ENCODE assay signal across 8 mouse cellular contexts in genomic region chr4:107163756-107164587, GRCm38 (mm10). TPM values are rescaled to one million over a fixed set of nuclear protein-coding genes. Genes with fewer than 3 reads are reported as not detected.
DNase-seq lines count a peak whose midpoint lies in the region; ATAC-seq and TF ChIP-seq lines count a peak whose summit lies in the region.

No protein-coding gene starts in this region.

- no peak for TF ChIP-seq EP300 in ES-Bruce4 (IDR thresholded peaks at IDR 0.05; ENCODE audit: insufficient read depth, low read depth, low read length)

- 58% methylated on average over 9 of the region's 9 CpGs for WGBS in forebrain, embryonic 10.5 days
- WGBS in hindbrain, embryonic 10.5 days: 46% methylated on average over 9 of the region's 9 CpGs
- 31% methylated on average over 9 of the region's 9 CpGs for WGBS in lung, embryonic 14.5 days

- H3K27ac ChIP-seq in ES-Bruce4 (ENCODE audit: insufficient read depth, low read length): no peak overlapping the region
- H3K27ac ChIP-seq in forebrain, embryonic 10.5 days: no peak overlapping the region
- no peak overlapping the region for H3K27ac ChIP-seq in hindbrain, embryonic 10.5 days
- H3K27ac ChIP-seq in lung, embryonic 14.5 days (ENCODE audit: low read depth): no peak overlapping the region
- H3K27ac ChIP-seq in testis, adult 2 months (ENCODE audit: control insufficient read depth, insufficient read depth, low read depth, low read length): no peak overlapping the region

- H3K4me2 ChIP-seq in lung, embryonic 14.5 days: no peak overlapping the region

- no peaks in the 10 kb centered on the region for H3K36me3 ChIP-seq in ES-Bruce4 (ENCODE audit: control insufficient read depth, insufficient read depth, low read length, poor library complexity, severe bottlenecking)
- peaks cover 56% of the 10 kb centered on the region for H3K36me3 ChIP-seq in forebrain, embryonic 10.5 days (replicated peaks)
- H3K36me3 ChIP-seq in hindbrain, embryonic 10.5 days: peaks cover 50% of the 10 kb centered on the region
- peaks cover 17% of the 10 kb centered on the region; the same call in 1 of the 2 replicates for H3K36me3 ChIP-seq in lung, embryonic 14.5 days (ENCODE audit: insufficient read depth)
- H3K36me3 ChIP-seq in testis, adult 2 months (ENCODE audit: control insufficient read depth, insufficient read depth, low read length): 0 out of 2 replicates have a peak, but pooled peaks cover 1% of the 10 kb centered on the region

- H3K9me3 ChIP-seq in ES-Bruce4 (replicated peaks; ENCODE audit: control insufficient read depth, insufficient read depth, low read length, poor library complexity, severe bottlenecking): no peaks in the 10 kb centered on the region
- no peaks in the 10 kb centered on the region for H3K9me3 ChIP-seq in forebrain, embryonic 10.5 days
- no peaks in the 10 kb centered on the region for H3K9me3 ChIP-seq in hindbrain, embryonic 10.5 days
- no peaks in the 10 kb centered on the region for H3K9me3 ChIP-seq in lung, embryonic 14.5 days (ENCODE audit: low read depth, low read length)

- peak; percentile 63 for DNase-seq in c-Kit-negative CD71-positive TER-119-positive erythroid progenitor cells, embryonic 14.5 days (ENCODE audit: low read depth, low spot score)
- DNase-seq in forebrain, embryonic 10.5 days (ENCODE audit: extremely low spot score, low spot score): peak; percentile 63
- DNase-seq in hindbrain, embryonic 10.5 days (ENCODE audit: low spot score): peak; percentile 64
- DNase-seq in layer of hippocampus, adult 8-10 months (ENCODE audit: low spot score in 2 of 2): peak; percentile 54 to 74
- DNase-seq in lung, embryonic 14.5 days: peak; percentile 93

- ATAC-seq in lung, embryonic 14.5 days (ENCODE audit: insufficient read depth): peak; percentile 73; the same call in 1 of the 2 replicates
- peak; percentile 88 for ATAC-seq in neutrophil, adult 5-6 weeks (ENCODE audit: extremely low read depth, insufficient number of reproducible peaks, low FRiP score, poor library complexity, severe bottlenecking)

- TF ChIP-seq POLR2A in ES-Bruce4 (IDR thresholded peaks at IDR 0.05; ENCODE audit: insufficient read depth, low read length): no peak
- no peak for TF ChIP-seq POLR2A in testis, adult 2 months (IDR thresholded peaks at IDR 0.05; ENCODE audit: control insufficient read depth, low read depth, low read length)

- no peak overlapping the region for H3K9ac ChIP-seq in ES-Bruce4 (ENCODE audit: low read depth, poor library complexity, severe bottlenecking)
- H3K9ac ChIP-seq in lung, embryonic 14.5 days: no peak overlapping the region

- no peak overlapping the region for H3K4me3 ChIP-seq in ES-Bruce4 (ENCODE audit: low read depth, low read length)
- no peak overlapping the region for H3K4me3 ChIP-seq in forebrain, embryonic 10.5 days
- H3K4me3 ChIP-seq in hindbrain, embryonic 10.5 days: no peak overlapping the region
- H3K4me3 ChIP-seq in lung, embryonic 14.5 days (ENCODE audit: low read depth, low read length): no peak overlapping the region
- peak overlapping the region; percentile 23 for H3K4me3 ChIP-seq in testis, adult 2 months (ENCODE audit: control insufficient read depth, low read depth, low read length)

- no peaks in the 10 kb centered on the region for H3K4me1 ChIP-seq in ES-Bruce4 (ENCODE audit: control insufficient read depth, insufficient read depth, low read length)
- H3K4me1 ChIP-seq in forebrain, embryonic 10.5 days: no peaks in the 10 kb centered on the region
- peaks cover 6% of the 10 kb centered on the region for H3K4me1 ChIP-seq in hindbrain, embryonic 10.5 days (replicated peaks)
- no peaks in the 10 kb centered on the region for H3K4me1 ChIP-seq in lung, embryonic 14.5 days (ENCODE audit: insufficient read depth)
- no peaks in the 10 kb centered on the region; the same call in 1 of the 2 replicates for H3K4me1 ChIP-seq in testis, adult 2 months (ENCODE audit: control insufficient read depth, insufficient read depth, low read length)

- peak; percentile 35 for TF ChIP-seq CTCF in ES-Bruce4 (IDR thresholded peaks at IDR 0.05; ENCODE audit: low read depth, low read length)
- TF ChIP-seq CTCF in lung, embryonic 14.5 days (IDR thresholded peaks at IDR 0.05; ENCODE audit: low read depth): peak; percentile 98
- TF ChIP-seq CTCF in testis, adult 2 months (IDR thresholded peaks at IDR 0.05; ENCODE audit: control insufficient read depth, insufficient read depth, insufficient replicate concordance, low read depth, low read length): no peak; the same call in 1 of the 2 replicates

- H3K27me3 ChIP-seq in ES-Bruce4 (ENCODE audit: control insufficient read depth, insufficient read depth, low read length, poor library complexity, severe bottlenecking): no peaks in the 10 kb centered on the region
- H3K27me3 ChIP-seq in forebrain, embryonic 10.5 days (ENCODE audit: poor library complexity, severe bottlenecking): no peaks in the 10 kb centered on the region
- H3K27me3 ChIP-seq in hindbrain, embryonic 10.5 days (ENCODE audit: insufficient read depth, poor library complexity, severe bottlenecking): no peaks in the 10 kb centered on the region
- H3K27me3 ChIP-seq in lung, embryonic 14.5 days (ENCODE audit: insufficient read depth, low read length): no peaks in the 10 kb centered on the region
- no peaks in the 10 kb centered on the region for H3K27me3 ChIP-seq in testis, adult 2 months (ENCODE audit: control insufficient read depth, insufficient read depth, low read length)

RNA-seq across cellular contexts. Expression of gene Tmem59, which starts 14.2 kb away (rescaled TPM):
- 146 and 149 TPM in 2 replicates for polyA plus RNA-seq in ES-Bruce4 (2011; ENCODE audit: insufficient read depth, insufficient read length, low read depth, missing spikeins)
- polyA plus RNA-seq in forebrain, embryonic 10.5 days (2016; fragmentation: Nextera tagmentation; extraction: Ambion mirVana): 244 and 249 TPM in 2 replicates
- 289 and 340 TPM in 2 replicates for polyA plus RNA-seq in hindbrain, embryonic 10.5 days (2016; fragmentation: Nextera tagmentation; extraction: Ambion mirVana)
- 100 to 1,000 TPM; 213 to 240 (median 224) TPM for total RNA-seq in layer of hippocampus, adult 8-10 months (2022)
- polyA plus RNA-seq in lung, embryonic 14.5 days (2014; fragmentation: Nextera tagmentation; extraction: Ambion mirVana): 321 and 337 TPM in 2 replicates
- 202 and 210 TPM in 2 replicates for total RNA-seq in neutrophil, adult 5-6 weeks (2017)
- polyA plus RNA-seq in testis, adult 2 months (2012; rRNA removed): 77.0 and 92.8 TPM in 2 replicates

RNA-seq across cellular contexts. Expression of gene Tceanc2, which starts 14.9 kb away (rescaled TPM):
- 15.7 and 38.3 TPM in 2 replicates for polyA plus RNA-seq in ES-Bruce4 (2011; ENCODE audit: insufficient read depth, insufficient read length, low read depth, missing spikeins)
- polyA plus RNA-seq in forebrain, embryonic 10.5 days (2016; fragmentation: Nextera tagmentation; extraction: Ambion mirVana): 21.4 and 33.5 TPM in 2 replicates
- 23.1 and 30.2 TPM in 2 replicates for polyA plus RNA-seq in hindbrain, embryonic 10.5 days (2016; fragmentation: Nextera tagmentation; extraction: Ambion mirVana)
- 10 to 100 TPM; 15.9 to 18.9 (median 17.0) TPM for total RNA-seq in layer of hippocampus, adult 8-10 months (2022)
- polyA plus RNA-seq in lung, embryonic 14.5 days (2014; fragmentation: Nextera tagmentation; extraction: Ambion mirVana): 17.1 and 28.3 TPM in 2 replicates
- total RNA-seq in neutrophil, adult 5-6 weeks (2017): 22.0 and 23.8 TPM in 2 replicates
- 11.0 and 15.9 TPM in 2 replicates for polyA plus RNA-seq in testis, adult 2 months (2012; rRNA removed)

RNA-seq across cellular contexts. Expression of gene Ldlrad1, which starts 45.0 kb away (rescaled TPM):
- polyA plus RNA-seq in ES-Bruce4 (2011; ENCODE audit: insufficient read depth, insufficient read length, low read depth, missing spikeins): not detected in 2 replicates
- polyA plus RNA-seq in forebrain, embryonic 10.5 days (2016; fragmentation: Nextera tagmentation; extraction: Ambion mirVana): not detected in 2 replicates
- not detected in 2 replicates for polyA plus RNA-seq in hindbrain, embryonic 10.5 days (2016; fragmentation: Nextera tagmentation; extraction: Ambion mirVana)
- total RNA-seq in layer of hippocampus, adult 8-10 months (2022): under 1 TPM in 1 of 4 experiments, not detected in 3; 0.29 TPM
- not detected in 2 replicates for polyA plus RNA-seq in lung, embryonic 14.5 days (2014; fragmentation: Nextera tagmentation; extraction: Ambion mirVana)
- total RNA-seq in neutrophil, adult 5-6 weeks (2017): 0.70 TPM in 1 of 2 replicates, not detected in the other
- polyA plus RNA-seq in testis, adult 2 months (2012; rRNA removed): 0.41 and 0.59 TPM in 2 replicates
